Mouse (Mus musculus) inflammation-experienced regulatory T-cells, adult 6 months (primary cell): ENCODE data around the gene Gm20388. TPM values are rescaled to one million over a fixed set of nuclear protein-coding genes. Genes with fewer than 3 reads are reported as not detected.

Experiments used
- ATAC-seq: one replicate; pipeline ENCODE4 v1.8.0; 2017
- polyA plus RNA-seq, 3 experiments: library from polyadenylated mRNA; unstranded; fragments of 100-300 nt; shearing (Covaris generic); gene quantifications; one replicate each; pipeline ENCODE4 v1.2.1; 2017

Gm20388 gene
- polyA plus RNA-seq, 3 experiments from 2014 or later, result 10.8 to 14.1 (median 11.8) TPM

GRCm38 (mm10) chr8:121195970-121196369, 1285.3 kb downstream of the Gm20388 start:
- no peak for ATAC-seq

GRCm38 (mm10) chr8:121196726-121197668, 1286.4 kb downstream of the Gm20388 start:
- ATAC-seq, result no peak

GRCm38 (mm10) chr8:121200069-121200468, 1289.4 kb downstream of the Gm20388 start:
- no peak for ATAC-seq

GRCm38 (mm10) chr8:121200979-121201378, 1290.3 kb downstream of the Gm20388 start:
- no peak for ATAC-seq

- ATAC-seq, result no peak
Observed at GRCm38 (mm10) chr8:121201651-121202050, 1291.0 kb downstream of the Gm20388 start.

- ATAC-seq, result no peak
Observed at GRCm38 (mm10) chr8:121203612-121204376, 1293.2 kb downstream of the Gm20388 start.

GRCm38 (mm10) chr8:121207171-121207570, 1296.5 kb downstream of the Gm20388 start:
- ATAC-seq, result no peak

- no peak for ATAC-seq
Observed at GRCm38 (mm10) chr8:121210627-121211026, 1300.0 kb downstream of the Gm20388 start.

GRCm38 (mm10) chr8:121213236-121213635, 1302.6 kb downstream of the Gm20388 start:
- no peak for ATAC-seq

- no peak for ATAC-seq
Observed at GRCm38 (mm10) chr8:121213651-121214050, 1303.0 kb downstream of the Gm20388 start.

- no peak for ATAC-seq
Observed at GRCm38 (mm10) chr8:121214975-121215374, 1304.3 kb downstream of the Gm20388 start.

GRCm38 (mm10) chr8:121216441-121216949, 1305.9 kb downstream of the Gm20388 start:
- ATAC-seq, result no peak

- ATAC-seq, result no peak
Observed at GRCm38 (mm10) chr8:121218486-121218885, 1307.8 kb downstream of the Gm20388 start.

- ATAC-seq, result no peak
Observed at GRCm38 (mm10) chr8:121220103-121220899, 1309.7 kb downstream of the Gm20388 start.

- ATAC-seq, result no peak
Observed at GRCm38 (mm10) chr8:121224709-121225108, 1314.1 kb downstream of the Gm20388 start.

GRCm38 (mm10) chr8:121227756-121228155, 1317.1 kb downstream of the Gm20388 start:
- ATAC-seq, result no peak

GRCm38 (mm10) chr8:121228892-121229291, 1318.3 kb downstream of the Gm20388 start:
- ATAC-seq, result no peak

- no peak for ATAC-seq
Observed at GRCm38 (mm10) chr8:121229550-121229949, 1318.9 kb downstream of the Gm20388 start.

GRCm38 (mm10) chr8:121233196-121233595, 1322.6 kb downstream of the Gm20388 start:
- no peak for ATAC-seq

- no peak for ATAC-seq
Observed at GRCm38 (mm10) chr8:121234915-121235314, 1324.3 kb downstream of the Gm20388 start.

GRCm38 (mm10) chr8:121239640-121240039, 1329.0 kb downstream of the Gm20388 start:
- ATAC-seq, result no peak
